Mouse (Mus musculus) bone marrow macrophage, adult 2 months (primary cell): ENCODE data around the gene Aasdh.

Source experiments
- CTCF ChIP-seq: IDR thresholded peaks from 2 replicates; pipeline ENCODE4 v1.5.1; 2012; ENCODE audit warnings: low read depth, mild to moderate bottlenecking, low read length, moderate library complexity
- POLR2A ChIP-seq: IDR thresholded peaks from 2 replicates; pipeline ENCODE4 v1.6.1; 2012; ENCODE audit warnings: mild to moderate bottlenecking, low read depth, low read length, borderline replicate concordance

- TF ChIP-seq CTCF: no peak
- no peak for TF ChIP-seq POLR2A
Observed at GRCm38 (mm10) chr5:76953794-76954193, 48.5 kb upstream of the Aasdh start.
